Mouse (Mus musculus): Measurements from ENCODE around the gene Klhl34. TPM values are rescaled to one million over a fixed set of nuclear protein-coding genes. Genes with fewer than 3 reads are reported as not detected.

Klhl34 gene
- polyA plus RNA-seq (2015; fragmentation: Nextera tagmentation; extraction: Ambion mirVana), result 1.4 TPM in 2 replicates

- whole genome bisulfite sequencing, result 32% methylated on average over 28 of the region's 28 CpGs
- peaks cover 9% of the 10 kb centered on the region; the same call in 1 of the 2 replicates for H3K4me1 ChIP-seq
- H3K4me3 ChIP-seq, result peak within 1 kb of the TSS; percentile 25
- H3K9me3 ChIP-seq, result no peaks in the 10 kb centered on the region
- no peaks in the 10 kb centered on the region for H3K36me3 ChIP-seq
- peak within 1 kb of the TSS; percentile 61 for H3K4me2 ChIP-seq (replicated peaks)
- H3K27ac ChIP-seq, result no peak within 1 kb of the TSS
- ATAC-seq (ENCODE audit: low FRiP score, low read depth), result peak; percentile 60
- H3K27me3 ChIP-seq, result peaks cover 29% of the 10 kb centered on the region
- H3K9ac ChIP-seq, result no peak within 1 kb of the TSS
Measured at GRCm38 (mm10) chrX:157818207-157818920, at the start of gene Klhl34. Gene Klhl34 (plus strand): TSS chrX:157818435.

- WGBS, result 93% methylated on average over 2 of the region's 2 CpGs
- no peak for ATAC-seq (ENCODE audit: low FRiP score, low read depth)
Measured at GRCm38 (mm10) chrX:157801669-157802068, 16.6 kb upstream of the Klhl34 start.

GRCm38 (mm10) chrX:157809721-157810120 lies 8.5 kb upstream of the Klhl34 start:
- H3K9ac ChIP-seq, result no peak overlapping the region
- H3K4me2 ChIP-seq (replicated peaks), result no peak overlapping the region
- H3K36me3 ChIP-seq, result no peaks in the 10 kb centered on the region
- ATAC-seq (ENCODE audit: low FRiP score, low read depth), result no peak
- H3K9me3 ChIP-seq, result no peaks in the 10 kb centered on the region
- H3K27ac ChIP-seq, result no peak overlapping the region
- no peaks in the 10 kb centered on the region for H3K4me1 ChIP-seq
- WGBS, result 57% methylated on average over 1 of the region's 1 CpGs
- H3K4me3 ChIP-seq, result no peak overlapping the region
- H3K27me3 ChIP-seq, result no peaks in the 10 kb centered on the region

More at GRCm38 (mm10) chrX:157801669-157802068, 16.6 kb upstream of the Klhl34 start:
- Histone ChIP-seq H3K4me3 (no peak overlapping the region), H3K27me3 (no peaks in the 10 kb centered on the region), H3K4me1 (no peaks in the 10 kb centered on the region), H3K27ac (no peak overlapping the region), H3K36me3 (no peaks in the 10 kb centered on the region), H3K9me3 (no peaks in the 10 kb centered on the region), H3K9ac (no peak overlapping the region), H3K4me2 (replicated peaks) (no peak overlapping the region)

DNA sequence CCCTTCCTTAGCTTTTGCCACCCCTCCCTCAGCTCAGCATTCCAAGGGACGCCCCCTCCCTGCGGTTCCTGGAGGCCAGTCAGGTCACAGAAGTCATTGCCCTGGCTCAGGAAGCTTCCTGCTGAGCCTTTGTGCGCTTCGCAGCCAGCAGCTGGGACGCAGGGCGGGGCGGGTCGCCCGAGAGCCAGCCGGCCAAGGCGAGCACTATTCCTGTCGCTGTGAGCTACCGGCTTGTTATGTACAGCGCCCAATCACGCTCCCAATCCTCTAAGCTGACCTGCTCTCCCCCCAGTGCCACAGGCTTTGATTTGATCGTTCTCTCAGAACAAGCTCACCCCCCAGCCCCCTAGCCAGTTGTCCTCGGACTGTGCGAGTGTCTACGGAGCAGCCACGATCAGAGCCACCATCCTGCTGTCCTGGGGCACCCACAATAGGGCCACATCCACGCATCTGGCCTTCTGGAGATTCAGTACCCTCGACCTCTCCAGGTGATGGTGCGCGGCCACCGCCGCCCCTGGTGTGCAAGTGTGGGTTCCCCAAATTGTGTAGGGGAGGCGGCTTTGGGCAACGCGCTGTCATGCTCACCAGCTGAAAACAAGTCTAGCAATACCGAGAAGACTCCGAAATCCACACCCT lies 546 bp upstream of the Klhl34 start:
- H3K4me3 ChIP-seq, result peak overlapping the region; percentile 25
- peak overlapping the region; percentile 61 for H3K4me2 ChIP-seq (replicated peaks)
- H3K27me3 ChIP-seq, result peaks cover 29% of the 10 kb centered on the region
- no peaks in the 10 kb centered on the region for H3K9me3 ChIP-seq
- H3K36me3 ChIP-seq, result no peaks in the 10 kb centered on the region
- WGBS, result 13% methylated on average over 31 of the region's 31 CpGs
- H3K4me1 ChIP-seq, result peaks cover 9% of the 10 kb centered on the region; the same call in 1 of the 2 replicates
- peak; percentile 41; the same call in 1 of the 2 replicates for ATAC-seq (ENCODE audit: low FRiP score, low read depth)
- H3K9ac ChIP-seq, result no peak overlapping the region
- H3K27ac ChIP-seq, result no peak overlapping the region

DNA sequence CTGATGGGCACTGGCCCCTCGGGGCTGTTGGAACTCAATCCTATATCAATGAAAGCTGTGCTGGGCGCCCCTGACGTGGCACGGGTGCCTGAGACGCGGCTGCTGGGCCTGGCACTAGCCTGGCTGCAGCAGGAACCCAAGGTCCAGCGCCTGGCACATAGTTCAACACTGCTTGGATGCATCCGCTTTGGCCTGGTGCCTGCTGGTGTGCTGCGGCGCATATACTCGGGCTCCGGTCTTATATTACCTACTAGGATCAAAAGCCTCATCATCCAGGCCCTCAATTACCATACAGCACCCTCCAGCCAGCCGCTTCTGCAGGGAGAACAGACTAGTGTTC lies 656 bp downstream of the Klhl34 start:
- H3K4me1 ChIP-seq, result peaks cover 9% of the 10 kb centered on the region; the same call in 1 of the 2 replicates
- H3K9me3 ChIP-seq, result no peaks in the 10 kb centered on the region
- no peak for ATAC-seq (ENCODE audit: low FRiP score, low read depth)
- 80% methylated on average over 13 of the region's 13 CpGs for WGBS
- no peak overlapping the region for H3K4me3 ChIP-seq
- no peaks in the 10 kb centered on the region for H3K36me3 ChIP-seq
- no peak overlapping the region for H3K4me2 ChIP-seq (replicated peaks)
- peaks cover 29% of the 10 kb centered on the region for H3K27me3 ChIP-seq
- H3K27ac ChIP-seq, result no peak overlapping the region
- no peak overlapping the region for H3K9ac ChIP-seq

DNA sequence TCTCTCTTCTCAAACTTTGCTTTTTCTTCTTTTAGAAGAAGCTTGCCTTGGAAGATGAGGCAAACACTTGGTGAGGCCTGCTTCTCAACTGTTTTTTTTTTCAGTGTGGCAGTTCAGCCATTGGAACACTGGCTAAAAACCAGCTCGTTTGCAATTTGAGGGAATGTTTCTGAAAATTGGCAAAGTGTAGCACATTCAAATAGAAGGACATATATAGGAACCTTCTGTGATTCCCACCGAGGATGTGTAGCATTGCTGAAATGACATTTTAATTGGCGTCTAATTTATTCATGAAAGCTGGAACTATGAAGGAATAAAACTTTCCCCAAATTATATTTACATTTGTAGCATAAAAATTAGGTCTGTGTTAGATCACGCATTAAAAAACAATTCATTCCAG lies 11.7 kb downstream of the Klhl34 start:
- Histone ChIP-seq H3K4me1 (no peaks in the 10 kb centered on the region), H3K27ac (no peak overlapping the region), H3K36me3 (no peaks in the 10 kb centered on the region), H3K9ac (no peak overlapping the region), H3K4me3 (no peak overlapping the region), H3K27me3 (peaks cover 4% of the 10 kb centered on the region; the same call in 1 of the 2 replicates), H3K4me2 (replicated peaks) (no peak overlapping the region), H3K9me3 (no peaks in the 10 kb centered on the region)
- WGBS, result 78% methylated on average over 4 of the region's 4 CpGs
- no peak for ATAC-seq (ENCODE audit: low FRiP score, low read depth)

Other genes starting within 250 kb of the Klhl34 start
- 4.6 and 5.3 TPM in 2 replicates for gene Yy2, start 249.4 kb upstream of the Klhl34 start, polyA plus RNA-seq (2015; fragmentation: Nextera tagmentation; extraction: Ambion mirVana)
- gene Mbtps2, start 219.7 kb upstream of the Klhl34 start, polyA plus RNA-seq (2015; fragmentation: Nextera tagmentation; extraction: Ambion mirVana), result 23.9 and 25.7 TPM in 2 replicates
- gene Smpx, start 119.5 kb upstream of the Klhl34 start, polyA plus RNA-seq (2015; fragmentation: Nextera tagmentation; extraction: Ambion mirVana), result 21.1 and 22.2 TPM in 2 replicates
- 4.2 and 4.7 TPM in 2 replicates for gene Cnksr2, start 224.9 kb downstream of the Klhl34 start, polyA plus RNA-seq (2015; fragmentation: Nextera tagmentation; extraction: Ambion mirVana)

All from limb, embryonic 13.5 days (tissue).